Mouse (Mus musculus): ENCODE results near the gene Tnrc6b. TPM values are rescaled to one million over a fixed set of nuclear protein-coding genes. Genes with fewer than 3 reads are reported as not detected.
"Not testable (repeated sequence)": the region's sequence is repeated elsewhere in the genome, so short reads cannot be mapped to it uniquely, and the experiment has no call there.

Tnrc6b gene
- total RNA-seq, 2 experiments from 2014 or later: 20.0 to 48.8 TPM

DNA sequence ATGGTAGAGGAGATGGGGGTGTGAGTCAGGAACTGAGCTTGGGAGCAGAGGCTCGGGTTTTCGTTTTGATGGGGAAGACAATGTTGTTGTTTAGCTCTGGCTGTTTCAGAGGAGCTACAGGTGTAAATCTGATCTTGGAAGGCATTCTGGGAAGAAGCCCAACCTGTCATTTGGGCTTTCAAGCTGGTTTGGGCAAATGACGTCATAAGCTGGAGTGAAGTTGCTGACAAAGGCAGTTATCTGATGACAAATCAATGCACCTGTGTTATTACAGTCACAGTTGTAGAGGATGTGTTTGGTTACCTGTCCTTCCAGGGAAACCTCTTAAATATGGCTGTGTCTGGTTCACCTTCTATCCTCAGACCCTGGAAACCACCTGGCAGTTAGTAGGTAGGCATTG is 125.1 kb downstream of the Tnrc6b start:
- no peak for ATAC-seq (replicated peaks; ENCODE audit: poor library complexity, severe bottlenecking)

DNA sequence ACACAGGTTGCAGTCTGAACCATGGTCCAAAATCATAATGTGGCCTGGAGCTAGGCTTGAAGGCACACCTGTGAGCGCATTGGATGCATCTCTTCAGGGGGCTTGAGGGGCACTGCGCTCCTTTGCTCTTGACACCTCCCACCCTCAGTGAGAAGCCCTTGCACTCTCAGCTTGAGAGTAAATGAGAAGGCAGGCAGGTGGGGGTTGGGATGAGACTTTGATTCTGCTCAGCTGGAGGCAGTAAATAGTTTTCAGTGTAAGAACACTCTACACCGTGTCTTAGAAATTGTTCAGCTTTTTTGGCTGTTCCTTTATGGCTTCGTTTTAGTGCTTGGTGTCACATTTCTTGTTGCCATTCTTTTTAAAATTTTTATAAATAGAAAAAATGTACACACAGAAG is 127.7 kb downstream of the Tnrc6b start:
- no peak for ATAC-seq (replicated peaks; ENCODE audit: poor library complexity, severe bottlenecking)

GRCm38 (mm10) chr15:80839653-80840420 is 128.7 kb downstream of the Tnrc6b start:
- ATAC-seq (replicated peaks; ENCODE audit: poor library complexity, severe bottlenecking): no peak

DNA sequence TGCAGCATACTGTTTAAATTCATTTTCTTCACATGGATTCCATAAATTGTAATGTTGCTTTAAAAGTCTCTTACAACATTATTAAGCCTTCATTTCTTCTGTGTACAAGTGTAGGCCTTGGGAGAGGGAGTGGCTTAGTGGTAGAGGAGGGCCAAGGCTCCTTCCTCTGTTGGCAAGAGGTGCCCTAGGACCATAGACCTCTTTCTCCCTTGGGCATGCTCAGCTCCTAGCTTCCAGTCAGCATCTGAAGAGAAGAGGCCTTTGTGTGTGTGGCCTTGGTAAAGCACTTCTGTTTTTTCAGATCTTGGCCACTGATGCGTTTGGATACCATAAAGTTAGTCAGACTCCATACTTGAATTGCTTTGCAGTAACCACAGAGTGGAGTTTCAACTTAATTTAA is 133.1 kb downstream of the Tnrc6b start:
- no peak for ATAC-seq (replicated peaks; ENCODE audit: poor library complexity, severe bottlenecking)

DNA sequence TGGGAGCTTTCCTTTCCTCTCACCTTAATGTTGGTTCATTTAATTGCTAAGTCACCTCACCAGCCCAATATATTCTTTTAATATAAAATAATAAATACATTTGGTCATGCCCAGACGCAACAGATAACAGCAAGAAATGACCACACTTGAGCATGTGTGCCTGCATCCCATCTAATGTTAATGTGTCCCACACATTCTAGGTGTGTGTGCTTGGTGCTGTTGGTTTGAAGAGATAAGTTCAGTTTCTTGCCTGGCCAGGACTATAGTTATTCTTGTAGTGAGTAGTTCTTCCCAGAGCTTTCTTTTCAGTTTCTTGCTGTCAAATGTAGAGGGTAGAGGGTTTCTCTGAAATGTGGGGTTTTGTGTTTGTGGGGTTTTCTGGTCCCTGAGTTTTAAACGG is 133.8 kb downstream of the Tnrc6b start:
- no peak for ATAC-seq (replicated peaks; ENCODE audit: poor library complexity, severe bottlenecking)

- ATAC-seq (replicated peaks; ENCODE audit: poor library complexity, severe bottlenecking): no peak
These were observed 138.9 kb downstream of the Tnrc6b start for GRCm38 (mm10) chr15:80850004-80850403.

DNA sequence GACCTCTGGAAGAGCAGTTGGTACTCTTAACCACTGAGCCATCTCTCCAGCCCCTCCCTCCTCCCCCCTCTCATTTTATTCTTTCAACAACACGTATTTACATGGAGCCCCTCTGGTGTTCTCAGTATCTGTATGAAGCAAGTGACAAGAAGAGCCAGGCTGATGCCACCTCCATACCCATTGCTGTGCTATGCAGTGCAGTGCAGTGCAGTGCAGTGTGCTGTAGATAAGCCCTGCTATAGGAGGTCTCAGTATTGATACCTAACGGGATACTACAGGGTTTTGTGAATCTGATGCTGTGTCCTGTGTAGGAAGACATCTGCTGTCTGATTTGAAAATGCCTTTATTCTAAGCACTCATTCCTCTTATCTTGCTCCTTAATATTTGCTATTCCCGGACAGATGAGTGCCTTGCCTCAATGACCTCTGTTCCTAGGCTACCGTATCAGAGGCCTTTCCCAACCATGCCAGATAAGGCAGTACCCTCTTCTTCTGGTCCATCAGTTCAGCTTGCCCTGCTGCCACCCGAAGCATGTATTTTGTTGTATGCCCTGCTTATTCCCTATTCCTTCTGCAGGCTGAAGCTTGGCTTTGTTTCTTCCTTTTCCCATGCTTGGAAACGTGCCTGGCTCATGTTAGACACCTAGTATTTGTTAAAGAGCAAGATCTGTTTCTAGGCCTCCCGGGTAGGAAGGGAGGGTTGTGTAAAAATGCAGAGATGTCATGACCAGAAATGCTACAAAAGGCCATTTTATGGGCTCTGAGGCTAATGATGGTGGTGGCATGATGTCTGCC is 139.8 kb downstream of the Tnrc6b start:
- ATAC-seq (replicated peaks; ENCODE audit: poor library complexity, severe bottlenecking): no peak

- ATAC-seq (replicated peaks; ENCODE audit: poor library complexity, severe bottlenecking): no peak
These were observed 141.0 kb downstream of the Tnrc6b start for GRCm38 (mm10) chr15:80852122-80852521.

- not testable (repeated sequence) for ATAC-seq (replicated peaks; ENCODE audit: poor library complexity, severe bottlenecking)
These were observed 141.4 kb downstream of the Tnrc6b start for GRCm38 (mm10) chr15:80852527-80852926.

DNA sequence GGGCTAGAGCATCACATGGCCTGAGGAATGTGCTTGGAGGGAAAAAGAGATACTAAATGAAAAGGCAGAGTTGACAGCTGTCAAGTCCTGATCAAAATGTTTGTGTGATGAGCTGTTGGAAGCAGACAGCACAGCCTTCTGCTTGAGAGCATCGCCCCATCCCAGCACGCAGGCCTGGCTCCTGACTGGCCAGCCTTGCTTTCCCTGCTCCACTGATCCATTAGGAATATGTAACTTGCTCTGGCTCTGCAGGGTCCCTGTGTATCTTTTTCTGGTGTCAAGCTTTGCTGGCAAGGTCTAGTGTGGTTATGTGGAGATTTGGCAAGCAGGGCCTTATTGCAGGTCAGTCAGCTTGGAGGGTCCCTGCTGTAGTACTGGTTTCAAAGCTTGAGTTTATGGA is 148.3 kb downstream of the Tnrc6b start:
- ATAC-seq (replicated peaks; ENCODE audit: poor library complexity, severe bottlenecking): no peak

- no peak for ATAC-seq (replicated peaks; ENCODE audit: poor library complexity, severe bottlenecking)
These were observed 150.2 kb downstream of the Tnrc6b start for GRCm38 (mm10) chr15:80861302-80861701.

GRCm38 (mm10) chr15:80862027-80862426 is 150.9 kb downstream of the Tnrc6b start:
- ATAC-seq (replicated peaks; ENCODE audit: poor library complexity, severe bottlenecking): no peak

DNA sequence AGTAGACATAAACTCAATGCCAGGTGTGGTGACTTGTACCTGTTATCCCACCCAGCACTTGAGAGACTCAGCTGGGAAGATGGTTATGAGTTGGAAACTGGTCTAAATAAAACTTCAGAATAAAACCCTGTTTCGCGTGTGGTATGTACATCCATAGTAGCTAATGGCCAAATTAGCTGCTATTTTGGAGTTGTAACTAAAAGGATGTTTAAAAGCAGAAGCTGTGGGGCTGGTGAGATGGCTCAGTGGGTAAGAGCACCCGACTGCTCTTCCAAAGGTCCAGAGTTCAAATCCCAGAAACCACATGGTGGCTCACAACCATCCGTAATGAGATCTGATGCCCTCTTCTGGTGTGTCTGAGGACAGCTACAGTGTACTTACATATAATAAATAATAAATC is 157.5 kb downstream of the Tnrc6b start:
- ATAC-seq (replicated peaks; ENCODE audit: poor library complexity, severe bottlenecking): not testable (repeated sequence)

DNA sequence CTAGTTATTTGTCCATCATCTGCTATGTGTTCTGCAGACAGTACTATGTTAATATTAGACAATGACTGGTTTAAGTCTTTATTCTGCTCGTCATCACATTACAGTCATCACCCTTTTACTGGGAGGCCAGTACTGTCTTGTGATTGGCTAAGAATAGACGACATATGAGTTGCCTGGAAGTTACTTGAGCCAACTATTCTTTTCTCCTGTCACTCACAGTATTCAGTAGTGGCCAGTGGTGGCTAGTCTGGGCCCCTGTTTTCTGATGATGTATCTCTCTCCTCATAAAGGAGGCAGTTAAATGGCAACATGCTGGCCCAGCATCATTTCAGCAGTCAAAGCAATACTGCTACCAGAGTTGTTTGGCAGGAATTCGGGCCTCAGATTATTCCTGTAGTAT is 163.6 kb downstream of the Tnrc6b start:
- ATAC-seq (replicated peaks; ENCODE audit: poor library complexity, severe bottlenecking): no peak

DNA sequence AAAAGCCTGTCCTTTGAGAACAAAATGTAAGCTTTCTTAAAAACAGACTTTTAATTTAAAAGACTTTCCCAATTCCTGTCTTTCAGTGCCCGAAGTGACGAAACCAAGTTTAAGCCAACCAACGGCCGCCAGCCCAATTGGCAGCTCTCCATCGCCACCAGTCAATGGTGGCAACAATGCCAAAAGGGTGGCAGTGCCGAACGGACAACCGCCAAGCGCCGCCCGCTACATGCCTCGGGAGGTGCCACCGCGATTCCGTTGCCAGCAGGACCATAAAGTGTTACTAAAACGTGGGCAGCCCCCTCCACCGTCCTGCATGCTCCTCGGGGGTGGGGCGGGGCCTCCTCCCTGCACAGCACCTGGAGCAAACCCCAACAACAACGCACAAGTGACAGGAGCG is 165.1 kb downstream of the Tnrc6b start:
- no peak for ATAC-seq (replicated peaks; ENCODE audit: poor library complexity, severe bottlenecking)

- ATAC-seq (replicated peaks; ENCODE audit: poor library complexity, severe bottlenecking): no peak
These were observed 173.0 kb downstream of the Tnrc6b start for GRCm38 (mm10) chr15:80884095-80884494.

DNA sequence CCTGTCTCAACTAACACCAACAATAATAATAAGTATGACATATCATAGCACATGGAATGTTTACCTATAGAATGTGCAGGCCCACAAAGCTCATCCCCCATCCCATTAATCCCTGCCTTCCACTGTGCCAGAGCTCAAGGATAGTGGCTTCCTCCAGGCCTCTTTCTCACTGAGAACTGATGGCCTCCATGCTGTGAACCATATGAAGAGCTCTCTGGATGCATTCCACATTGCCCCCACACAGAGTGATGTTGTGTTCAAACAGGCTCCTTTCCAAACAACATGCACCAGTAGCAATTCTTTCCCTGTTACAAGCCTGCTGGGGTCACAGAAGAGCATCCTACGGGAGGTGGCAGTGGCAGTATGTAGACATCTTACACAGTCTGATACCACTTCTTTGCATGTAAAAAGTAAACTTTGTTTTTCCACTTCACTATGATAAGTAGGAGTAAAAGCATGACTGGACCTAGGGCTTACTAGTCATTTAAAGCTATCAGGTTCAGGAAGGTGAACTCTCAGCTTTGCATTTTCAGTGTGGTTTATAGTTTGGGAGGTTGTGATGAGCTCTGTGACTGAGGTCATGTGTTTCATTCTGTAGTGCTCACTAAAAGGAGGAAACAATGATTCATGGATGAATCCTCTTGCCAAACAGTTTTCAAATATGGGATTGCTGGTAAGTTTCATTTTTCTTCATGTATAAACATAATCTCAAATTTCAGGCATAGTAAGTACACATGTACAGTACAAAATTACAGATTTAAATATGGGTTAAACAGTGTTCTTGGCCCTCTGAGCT is 175.4 kb downstream of the Tnrc6b start:
- ATAC-seq (replicated peaks; ENCODE audit: poor library complexity, severe bottlenecking): no peak

- ATAC-seq (replicated peaks; ENCODE audit: poor library complexity, severe bottlenecking): no peak
These were observed 181.2 kb downstream of the Tnrc6b start for GRCm38 (mm10) chr15:80892341-80892740.

GRCm38 (mm10) chr15:80896741-80897140 is 185.6 kb downstream of the Tnrc6b start:
- peak; percentile 96 for ATAC-seq (replicated peaks; ENCODE audit: poor library complexity, severe bottlenecking)

DNA sequence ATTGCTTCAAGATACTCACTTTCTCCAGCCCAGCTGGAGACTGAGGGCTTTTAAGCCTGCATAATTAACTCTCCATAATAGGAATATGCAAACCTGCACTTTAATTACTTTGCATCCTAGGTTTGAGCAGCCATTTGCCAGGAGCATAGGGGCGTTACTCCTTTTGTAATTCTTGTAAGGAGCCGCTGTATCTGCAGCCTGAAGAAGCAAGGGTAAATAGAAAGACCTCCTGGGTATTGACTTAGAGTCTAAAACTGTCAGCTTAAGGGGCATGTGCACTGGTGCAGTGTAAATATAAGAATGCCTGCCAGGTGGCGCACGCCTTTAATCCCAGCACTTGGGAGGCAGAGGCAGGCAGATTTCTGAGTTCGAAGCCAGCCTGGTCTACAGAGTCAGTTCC is 186.8 kb downstream of the Tnrc6b start:
- no peak for ATAC-seq (replicated peaks; ENCODE audit: poor library complexity, severe bottlenecking)

DNA sequence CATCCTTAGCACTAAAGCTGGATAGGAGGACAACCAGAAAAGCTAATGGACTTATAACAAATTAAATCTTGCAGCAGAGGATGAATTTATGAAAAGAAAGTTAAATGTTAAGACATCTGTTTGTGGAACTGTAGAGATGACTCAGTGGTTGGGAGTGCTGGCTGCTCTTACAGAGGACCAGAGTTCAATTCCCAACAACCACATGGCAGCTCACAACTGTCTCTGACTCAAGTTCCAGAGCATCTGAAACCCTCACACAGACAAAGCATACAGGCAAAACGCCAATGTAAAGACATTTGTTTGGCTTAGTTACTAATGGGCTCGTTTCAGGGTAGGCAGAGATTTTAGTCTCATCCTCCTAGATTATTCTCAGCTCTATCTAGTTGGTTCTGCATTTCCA is 188.7 kb downstream of the Tnrc6b start:
- no peak for ATAC-seq (replicated peaks; ENCODE audit: poor library complexity, severe bottlenecking)
